Mouse (Mus musculus) left cerebral cortex, adult 9 months (tissue): ENCODE measurements around the gene Zfp973.
"Not testable (repeated sequence)": the region's sequence is repeated elsewhere in the genome, so short reads cannot be mapped to it uniquely, and the experiment has no call there.

Experiments
- DNase-seq, 2 experiments: peaks; one replicate each; pipeline ENCODE4 v3.0.0; 2022; ENCODE audit warnings: low spot score in 2 of 2

Gene Zfp973

GRCm38 (mm10) chr2:176670222-176670621, at the start of gene Zfp973:
Zfp973 (plus strand) TSS chr2:176670522.
- not testable (repeated sequence) for DNase-seq

DNA sequence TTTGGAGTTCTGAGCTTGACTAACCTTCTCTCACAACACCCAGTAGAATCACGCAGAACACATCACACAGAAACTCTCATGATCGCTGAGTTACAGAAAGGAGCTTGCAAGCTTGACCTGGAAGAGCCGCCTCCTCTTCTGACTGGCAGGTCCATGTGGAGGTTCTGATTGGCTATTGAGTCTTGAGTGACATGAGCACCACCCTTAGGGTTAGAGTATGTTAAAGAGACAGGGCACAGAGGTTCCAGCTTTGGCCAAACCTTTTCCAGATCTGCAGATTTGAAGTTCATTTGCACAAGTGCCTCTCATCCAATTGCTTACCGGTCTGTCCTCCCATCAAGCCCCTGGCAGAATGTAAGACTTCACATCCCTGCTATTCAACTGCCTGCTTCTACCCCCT, 34.1 kb upstream of the Zfp973 start, which contains the start of gene Gm14308:
TSS of gene Gm14308 (minus strand) at position 101 of the 400 bp plus-strand sequence.
- DNase-seq, result not testable (repeated sequence)

DNA sequence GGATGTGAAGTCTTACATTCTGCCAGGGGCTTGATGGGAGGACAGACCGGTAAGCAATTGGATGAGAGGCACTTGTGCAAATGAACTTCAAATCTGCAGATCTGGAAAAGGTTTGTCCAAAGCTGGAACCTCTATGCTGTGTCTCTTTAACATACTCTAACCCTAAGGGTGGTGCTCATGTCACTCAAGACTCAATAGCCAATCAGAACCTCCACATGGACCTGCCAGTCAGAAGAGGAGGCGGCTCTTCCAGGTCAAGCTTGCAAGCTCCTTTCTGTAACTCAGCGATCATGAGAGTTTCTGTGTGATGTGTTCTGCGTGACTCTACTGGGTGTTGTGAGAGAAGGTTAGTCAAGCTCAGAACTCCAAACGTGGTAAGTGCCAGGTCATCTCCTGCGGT, 37.7 kb downstream of the Zfp973 start, which contains the start of gene Gm14305:
TSS of gene Gm14305 (plus strand) at position 278 of the 400 bp plus-strand sequence.
- DNase-seq, result peak; percentile 36 to 51
